Mouse (Mus musculus) CD4-positive, CD25-positive, alpha-beta regulatory T cell, adult 2 months (primary cell): ENCODE measurements at regions not wholly inside any gene's neighbourhood (a gene's known extent, or its start where the extent isn't known, plus 50 kb on each side); places are given as distances from the start of the nearest gene placed in this dataset.

ENCODE experiments used
- DNase-seq: peaks from one replicate; pipeline ENCODE4 v3.0.0-alpha.2; 2012; ENCODE audit warnings: low read depth, low spot score

GRCm38 (mm10) chr14:105779760-105780159 is 116.9 kb downstream of the Spry2 start:
- no peak for DNase-seq

- no peak for DNase-seq
Observed at GRCm38 (mm10) chr14:105779349-105779748, 117.3 kb downstream of the Spry2 start.

- no peak for DNase-seq
Observed at GRCm38 (mm10) chr14:105773674-105774073, 122.9 kb downstream of the Spry2 start.

GRCm38 (mm10) chr14:105767100-105767499 is 129.5 kb downstream of the Spry2 start:
- DNase-seq, result no peak

GRCm38 (mm10) chr14:105752509-105753375 is 143.9 kb downstream of the Spry2 start:
- no peak for DNase-seq

GRCm38 (mm10) chr14:105751762-105752161 is 144.9 kb downstream of the Spry2 start:
- DNase-seq, result no peak

GRCm38 (mm10) chr14:105744578-105744977 is 152.0 kb downstream of the Spry2 start:
- no peak for DNase-seq

GRCm38 (mm10) chr14:105744125-105744524 is 152.5 kb downstream of the Spry2 start:
- no peak for DNase-seq

- DNase-seq, result no peak
Observed at GRCm38 (mm10) chr14:105740889-105741288, 155.7 kb downstream of the Spry2 start.

GRCm38 (mm10) chr14:105738568-105738967 is 158.1 kb downstream of the Spry2 start:
- no peak for DNase-seq

- no peak for DNase-seq
Observed at GRCm38 (mm10) chr14:105736352-105736751, 160.3 kb downstream of the Spry2 start.

- DNase-seq, result no peak
Observed at GRCm38 (mm10) chr14:105734291-105734690, 162.3 kb downstream of the Spry2 start.

- peak; percentile 7 for DNase-seq
Observed at GRCm38 (mm10) chr14:105733013-105733728, 163.4 kb downstream of the Spry2 start.

GRCm38 (mm10) chr14:105732221-105733012 is 164.2 kb downstream of the Spry2 start:
- peak; percentile 1 for DNase-seq

- DNase-seq, result no peak
Observed at GRCm38 (mm10) chr14:105730786-105731185, 165.8 kb downstream of the Spry2 start.

GRCm38 (mm10) chr14:105728841-105729240 is 167.8 kb downstream of the Spry2 start:
- no peak for DNase-seq

- no peak for DNase-seq
Observed at GRCm38 (mm10) chr14:105725741-105726140, 170.9 kb downstream of the Spry2 start.

GRCm38 (mm10) chr14:105722923-105723322 is 173.7 kb downstream of the Spry2 start:
- DNase-seq, result no peak

- no peak for DNase-seq
Observed at GRCm38 (mm10) chr14:105721576-105721975, 175.0 kb downstream of the Spry2 start.

- DNase-seq, result no peak
Observed at GRCm38 (mm10) chr14:105720816-105721510, 175.7 kb downstream of the Spry2 start.

GRCm38 (mm10) chr14:105718676-105719441 is 177.8 kb downstream of the Spry2 start:
- no peak for DNase-seq
